Mouse (Mus musculus) bone marrow, adult 2 months (tissue): ENCODE measurements at regions not wholly inside any gene's neighbourhood (a gene's known extent, or its start where the extent isn't known, plus 50 kb on each side); places are given as distances from the start of the nearest gene placed in this dataset.

Experiments used
- CTCF ChIP-seq: fragments of 200-500 bp; IDR thresholded peaks from 2 replicates; pipeline ENCODE4 v1.5.1; 2011; ENCODE audit warnings: low read length, control low read depth; ENCODE audit not compliant: control insufficient read depth, insufficient read depth
- POLR2A ChIP-seq: fragments of 200-500 bp; IDR thresholded peaks from 2 replicates; pipeline ENCODE4 v1.6.1; 2011; ENCODE audit warnings: low read depth, mild to moderate bottlenecking, control low read depth, low read length, borderline replicate concordance; ENCODE audit not compliant: control insufficient read depth

- TF ChIP-seq CTCF (no peak), POLR2A (no peak)
Measured at GRCm38 (mm10) chr7:136457867-136458448, 436.5 kb upstream of the Mgmt start.
